Mouse (Mus musculus) forebrain, embryonic 10.5 days (tissue): ENCODE measurements around the gene Cabp4. TPM values are rescaled to one million over a fixed set of nuclear protein-coding genes. Genes with fewer than 3 reads are reported as not detected.

Source experiments
- DNase-seq: peaks from one replicate; pipeline ENCODE4 v3.0.0-alpha.2; 2017; ENCODE audit warnings: low spot score; ENCODE audit errors: extremely low spot score
- H3K27ac ChIP-seq: fragments of 300-500 bp; sonication (generic); 2 replicates; pipeline ENCODE4 v1.5.1; 2016; ENCODE audit warnings: mild to moderate bottlenecking
- H3K27me3 ChIP-seq: fragments of 300-500 bp; sonication (generic); 2 replicates; pipeline ENCODE4 v1.6.1; 2016; ENCODE audit warnings: mild to moderate bottlenecking; ENCODE audit not compliant: poor library complexity, severe bottlenecking
- H3K36me3 ChIP-seq: fragments of 300-500 bp; sonication (generic); replicated peaks from 2 replicates; pipeline ENCODE4 v1.6.1; 2016; ENCODE audit warnings: mild to moderate bottlenecking, moderate library complexity
- H3K4me1 ChIP-seq: fragments of 300-500 bp; sonication (generic); 2 replicates; pipeline ENCODE4 v1.6.1; 2016
- H3K4me3 ChIP-seq: fragments of 300-500 bp; sonication (generic); 2 replicates; pipeline ENCODE4 v1.5.1; 2016; ENCODE audit warnings: mild to moderate bottlenecking, moderate library complexity
- H3K9me3 ChIP-seq: fragments of 300-500 bp; sonication (generic); 2 replicates; pipeline ENCODE4 v1.6.1; 2016; ENCODE audit warnings: mild to moderate bottlenecking, moderate library complexity
- WGBS: fragments of 180-500 bp; shearing (Covaris S2); methylation state at CpG from one replicate; pipeline ENCODE4 v1.1.7; 2016; 5-methylcytosine and 5-hydroxymethylcytosine counted together
- polyA plus RNA-seq: library from polyadenylated mRNA; unstranded; fragments of >200 nt; fragmentation: Nextera tagmentation; extraction: Ambion mirVana; gene quantifications from 2 replicates; pipeline ENCODE4 v1.2.1, GENCODE M21; 2016

The Cabp4 gene
- polyA plus RNA-seq, 1 experiment from 2014 or later: not detected

GRCm38 (mm10) chr19:4087090-4087489 lies 56.7 kb downstream of the Cabp4 start:
- Histone ChIP-seq H3K9me3 (no peaks in the 10 kb centered on the region), H3K36me3 (no peaks in the 10 kb centered on the region), H3K27ac (no peak overlapping the region), H3K4me3 (no peak overlapping the region), H3K27me3 (peaks cover 26% of the 10 kb centered on the region), H3K4me1 (peaks cover 6% of the 10 kb centered on the region; the same call in 1 of the 2 replicates)
- DNase-seq: no peak
- 93% methylated on average over 5 of the region's 5 CpGs for WGBS

- Histone ChIP-seq H3K27me3 (peaks cover 26% of the 10 kb centered on the region), H3K4me1 (peaks cover 6% of the 10 kb centered on the region; the same call in 1 of the 2 replicates), H3K36me3 (no peaks in the 10 kb centered on the region), H3K4me3 (no peak overlapping the region), H3K9me3 (no peaks in the 10 kb centered on the region), H3K27ac (no peak overlapping the region)
- no peak for DNase-seq
- WGBS: 96% methylated on average over 15 of the region's 15 CpGs
Observed at GRCm38 (mm10) chr19:4086156-4086555, 57.7 kb downstream of the Cabp4 start.

Other genes with a start within 250 kb of the Cabp4 start
- 17.2 and 17.9 TPM in 2 replicates for gene Tcirg1, start 236.9 kb downstream of the Cabp4 start, polyA plus RNA-seq
- 226 and 228 TPM in 2 replicates for gene Ndufs8, start 231.3 kb downstream of the Cabp4 start, polyA plus RNA-seq
- gene Aldh3b1, start 214.2 kb downstream of the Cabp4 start, polyA plus RNA-seq: 0.36 and 0.58 TPM in 2 replicates
- 4.6 and 4.9 TPM in 2 replicates for gene Unc93b1, start 208.8 kb downstream of the Cabp4 start, polyA plus RNA-seq
- not detected in 2 replicates for gene Aldh3b3, start 185.4 kb downstream of the Cabp4 start, polyA plus RNA-seq
- 0.37 and 0.39 TPM in 2 replicates for gene Aldh3b2, start 171.7 kb downstream of the Cabp4 start, polyA plus RNA-seq
- gene Acy3, start 157.5 kb downstream of the Cabp4 start, polyA plus RNA-seq: 1.8 and 2.5 TPM in 2 replicates
- gene Tbx10, start 151.3 kb downstream of the Cabp4 start, polyA plus RNA-seq: not detected in 2 replicates
- 24.8 and 30.4 TPM in 2 replicates for gene Nudt8, start 143.5 kb downstream of the Cabp4 start, polyA plus RNA-seq
- gene Gm49405, start 143.4 kb downstream of the Cabp4 start, polyA plus RNA-seq: 2.8 and 3.5 TPM in 2 replicates
- gene Doc2g, start 140.7 kb downstream of the Cabp4 start, polyA plus RNA-seq: 3.6 and 4.0 TPM in 2 replicates
- gene Ndufv1, start 131.2 kb downstream of the Cabp4 start, polyA plus RNA-seq: 208 and 210 TPM in 2 replicates
- 412 and 423 TPM in 2 replicates for gene Gstp1, start 106.0 kb downstream of the Cabp4 start, polyA plus RNA-seq
- 0.27 and 0.46 TPM in 2 replicates for gene Gstp2, start 98.0 kb downstream of the Cabp4 start, polyA plus RNA-seq
- gene Gstp3, start 84.5 kb downstream of the Cabp4 start, polyA plus RNA-seq: not detected in 2 replicates
- not detected in 2 replicates for gene Cabp2, start 62.5 kb downstream of the Cabp4 start, polyA plus RNA-seq
- 85.8 and 86.6 TPM in 2 replicates for gene Cdk2ap2, start 46.9 kb downstream of the Cabp4 start, polyA plus RNA-seq
- gene Pitpnm1, start 44.0 kb downstream of the Cabp4 start, polyA plus RNA-seq: 12.1 and 15.8 TPM in 2 replicates
- gene Aip, start 18.2 kb downstream of the Cabp4 start, polyA plus RNA-seq: 55.2 and 56.5 TPM in 2 replicates
- gene Gpr152, start 4.2 kb downstream of the Cabp4 start, polyA plus RNA-seq: not detected in 2 replicates
- gene Coro1b, start 4.6 kb upstream of the Cabp4 start, polyA plus RNA-seq: 128 and 130 TPM in 2 replicates
- gene Ptprcap, start 9.6 kb upstream of the Cabp4 start, polyA plus RNA-seq: 0.71 TPM in 1 of 2 replicates, not detected in the other
- gene Rps6kb2, start 19.3 kb upstream of the Cabp4 start, polyA plus RNA-seq: 59.7 TPM in 2 replicates
- 2.5 TPM in 2 replicates for gene Carns1, start 31.4 kb upstream of the Cabp4 start, polyA plus RNA-seq
- gene Tbc1d10c, start 47.3 kb upstream of the Cabp4 start, polyA plus RNA-seq: 0.43 and 0.47 TPM in 2 replicates
- 998 and 1,002 TPM in 2 replicates for gene Ppp1ca, start 48.0 kb upstream of the Cabp4 start, polyA plus RNA-seq
- 57.4 and 67.1 TPM in 2 replicates for gene Rad9a, start 57.6 kb upstream of the Cabp4 start, polyA plus RNA-seq
- 0.86 and 1.1 TPM in 2 replicates for gene Clcf1, start 70.2 kb upstream of the Cabp4 start, polyA plus RNA-seq
- gene AC109138.7, start 70.3 kb upstream of the Cabp4 start, polyA plus RNA-seq: not detected in 2 replicates
- 10.4 and 10.6 TPM in 2 replicates for gene Pold4, start 87.9 kb upstream of the Cabp4 start, polyA plus RNA-seq
- 3.1 and 3.6 TPM in 2 replicates for gene Ssh3, start 125.1 kb upstream of the Cabp4 start, polyA plus RNA-seq
- 7.9 and 9.2 TPM in 2 replicates for gene Ankrd13d, start 139.1 kb upstream of the Cabp4 start, polyA plus RNA-seq
- gene Grk2, start 162.2 kb upstream of the Cabp4 start, polyA plus RNA-seq: 13.6 and 15.0 TPM in 2 replicates